Mouse (Mus musculus): ENCODE data around the gene Erich4.

GRCm38 (mm10) chr7:25647574-25648123 lies 32.0 kb upstream of the Erich4 start:
- TF ChIP-seq CTCF (IDR thresholded peaks at IDR 0.05; ENCODE audit: extremely low read depth, insufficient read depth, low read length), result peak; percentile 20; the same call in 1 of the 2 replicates
- TF ChIP-seq POLR2A (IDR thresholded peaks at IDR 0.05; ENCODE audit: extremely low read depth, insufficient read depth, low read length), result no peak

All from cortical plate, adult 2 months (tissue).